Mouse (Mus musculus): ENCODE results near the gene Cstf2. TPM values are rescaled to one million over a fixed set of nuclear protein-coding genes. Genes with fewer than 3 reads are reported as not detected.

The Cstf2 gene
- 31.4 and 69.1 TPM in 2 replicates for polyA plus RNA-seq (2012)

DNA sequence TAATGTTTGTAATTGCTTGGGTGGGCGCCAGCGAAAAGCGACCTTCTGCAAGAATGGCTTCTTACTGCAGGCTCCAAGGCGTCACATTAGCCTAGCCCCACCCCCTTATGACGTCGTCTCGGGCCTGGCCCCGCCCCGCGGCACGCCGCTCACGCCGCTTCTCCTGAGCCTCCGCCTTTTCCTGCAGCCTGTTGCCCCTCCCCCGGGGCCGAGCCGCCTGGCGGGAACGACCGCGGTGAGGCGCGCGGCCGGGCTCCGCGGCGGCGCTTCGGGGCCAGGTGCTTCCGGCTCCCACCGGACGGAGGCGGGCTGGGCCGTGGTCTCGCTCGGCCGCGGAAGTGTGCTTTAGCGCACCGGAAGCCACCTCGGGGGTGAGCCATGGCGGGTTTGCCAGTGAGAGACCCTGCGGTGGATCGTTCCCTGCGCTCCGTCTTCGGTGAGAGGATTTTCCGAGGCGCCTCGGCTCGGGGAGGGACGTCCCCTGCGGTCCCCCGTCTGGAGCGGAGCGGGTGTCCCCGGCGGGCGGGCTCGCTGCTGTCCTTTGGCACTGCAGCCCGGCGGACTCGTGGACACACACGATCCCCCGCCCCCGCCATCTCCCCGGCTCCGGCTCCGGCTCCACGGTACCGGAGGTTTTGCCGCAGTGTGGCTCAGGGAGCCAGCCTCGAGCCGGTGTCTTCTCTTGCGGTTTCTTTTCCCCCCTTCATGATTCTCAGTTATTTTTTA, at the start of gene Cstf2:
Gene Cstf2 (plus strand): TSS at position 201 of the 726 bp plus-strand sequence.
- no peak for TF ChIP-seq GATA1 (IDR thresholded peaks at IDR 0.05; ENCODE audit: low read length)

DNA sequence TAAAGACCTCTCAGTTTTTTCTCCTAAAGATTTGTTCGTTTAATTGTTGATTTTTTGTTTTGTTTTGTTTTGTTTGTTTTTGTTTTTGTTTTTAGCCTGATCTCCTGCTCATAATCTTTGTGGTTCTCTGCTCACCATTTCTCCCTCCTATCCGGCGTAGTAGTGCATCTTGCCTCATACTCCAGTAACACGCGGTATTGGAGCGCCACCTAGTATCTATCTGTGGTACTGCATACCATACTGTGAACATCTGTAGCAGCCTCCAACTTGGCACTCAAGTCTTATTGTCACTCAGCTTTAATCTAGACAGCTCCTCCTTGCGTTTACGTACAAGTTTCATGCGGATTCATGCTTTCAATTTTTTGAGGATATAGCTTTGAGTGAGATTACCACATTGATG, 40.0 kb upstream of the Cstf2 start:
- no peak for TF ChIP-seq GATA1 (IDR thresholded peaks at IDR 0.05; ENCODE audit: low read length)

DNA sequence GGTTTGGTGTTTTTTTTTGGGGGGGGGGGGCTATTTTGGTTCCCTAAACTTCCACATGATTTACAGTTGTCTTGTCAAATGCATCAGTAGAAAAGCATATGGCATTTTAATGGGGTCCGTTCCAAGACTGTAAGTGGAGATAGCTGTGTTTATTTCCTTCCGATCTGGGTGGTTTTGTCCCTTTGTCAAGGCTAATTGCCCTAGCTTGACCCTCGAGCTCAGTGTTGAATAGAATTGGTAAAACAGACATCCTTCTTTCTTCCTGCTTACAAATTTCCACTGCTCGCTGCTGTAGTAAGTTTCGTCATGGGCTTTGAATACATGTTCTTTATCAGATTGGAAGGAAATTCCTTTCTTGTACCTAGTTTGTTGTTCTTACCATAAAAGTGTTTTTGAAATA, 38.3 kb upstream of the Cstf2 start:
- TF ChIP-seq GATA1 (IDR thresholded peaks at IDR 0.05; ENCODE audit: low read length) = no peak

DNA sequence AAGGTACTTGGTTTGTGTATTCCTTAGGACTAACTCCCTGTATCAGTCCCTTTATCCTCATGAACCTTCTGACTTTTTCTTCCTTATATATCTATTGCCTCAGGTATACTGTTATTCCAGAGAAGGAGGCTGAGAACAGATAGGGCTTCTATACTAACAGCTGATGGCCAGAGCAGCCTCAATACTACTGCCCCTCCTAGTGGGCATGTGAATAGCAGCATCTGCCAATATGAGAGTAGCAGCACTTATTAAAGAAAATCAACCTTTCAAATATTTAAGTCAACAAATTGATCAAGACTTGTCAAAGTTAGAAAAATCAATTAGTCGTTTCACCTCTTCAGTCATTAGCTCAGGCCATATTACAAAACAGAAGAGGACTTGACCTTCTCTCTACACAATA, 10.0 kb upstream of the Cstf2 start:
- TF ChIP-seq GATA1 (IDR thresholded peaks at IDR 0.05; ENCODE audit: low read length) = no peak

DNA sequence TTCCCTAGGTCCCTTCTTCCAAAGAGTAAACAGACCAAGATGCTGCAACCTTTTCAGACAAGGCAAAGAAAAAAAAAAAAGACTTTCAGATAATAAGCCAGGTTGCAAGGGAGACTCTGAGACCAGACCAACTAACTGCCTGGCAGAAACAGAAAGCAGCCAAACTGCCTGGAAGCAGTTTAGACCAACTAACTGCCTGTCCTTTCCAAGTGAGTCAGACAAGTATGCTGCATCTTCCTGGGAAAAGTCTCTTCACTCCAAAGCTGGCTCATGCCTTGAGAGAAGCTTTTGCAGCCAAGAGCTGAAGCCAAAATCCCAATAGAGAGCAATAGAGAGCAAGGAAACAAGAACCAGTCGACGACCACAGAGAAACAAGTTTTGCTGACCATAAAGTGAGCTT, 2.1 kb upstream of the Cstf2 start:
- TF ChIP-seq GATA1 (IDR thresholded peaks at IDR 0.05; ENCODE audit: low read length) = no peak

DNA sequence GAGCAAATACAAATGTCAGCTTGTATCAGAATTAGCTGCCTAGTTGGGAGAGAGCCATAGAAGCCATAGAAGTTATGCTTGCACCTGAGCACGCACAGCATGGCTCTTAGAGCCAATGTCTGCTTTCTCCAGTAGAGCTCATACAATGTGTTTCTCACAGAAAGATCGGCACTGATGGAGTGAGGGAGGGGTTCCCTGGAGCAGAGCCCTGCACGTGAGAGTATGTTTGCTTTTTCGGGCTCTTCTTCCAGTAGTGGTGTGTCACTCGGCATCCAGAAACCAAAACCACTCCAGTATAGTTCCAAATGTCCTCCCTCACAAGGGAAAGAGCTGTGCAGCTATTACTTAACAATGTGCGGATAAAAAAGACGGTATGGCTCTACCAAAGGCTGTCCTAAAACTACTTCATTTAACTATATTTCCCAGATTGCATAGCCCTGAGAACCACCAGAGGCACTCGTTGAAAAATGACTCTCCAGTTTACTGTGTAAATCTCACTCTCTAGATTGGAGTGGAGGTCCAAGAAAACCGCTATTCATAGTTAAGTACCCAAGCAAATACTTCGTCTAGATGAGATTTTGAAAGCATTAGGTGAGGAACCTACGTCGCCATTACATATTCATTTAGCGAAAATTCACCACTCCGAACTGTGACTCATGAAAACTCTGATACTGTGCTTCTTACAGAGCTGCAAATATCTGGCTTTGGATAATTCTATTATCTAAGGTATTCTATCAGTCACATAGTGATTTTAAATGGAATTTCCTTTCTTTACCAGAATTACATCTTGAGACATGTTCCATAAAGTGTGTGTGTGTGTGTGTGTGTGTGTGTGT, 729 bp upstream of the Cstf2 start:
- no peak for TF ChIP-seq GATA1 (IDR thresholded peaks at IDR 0.05; ENCODE audit: low read length)

DNA sequence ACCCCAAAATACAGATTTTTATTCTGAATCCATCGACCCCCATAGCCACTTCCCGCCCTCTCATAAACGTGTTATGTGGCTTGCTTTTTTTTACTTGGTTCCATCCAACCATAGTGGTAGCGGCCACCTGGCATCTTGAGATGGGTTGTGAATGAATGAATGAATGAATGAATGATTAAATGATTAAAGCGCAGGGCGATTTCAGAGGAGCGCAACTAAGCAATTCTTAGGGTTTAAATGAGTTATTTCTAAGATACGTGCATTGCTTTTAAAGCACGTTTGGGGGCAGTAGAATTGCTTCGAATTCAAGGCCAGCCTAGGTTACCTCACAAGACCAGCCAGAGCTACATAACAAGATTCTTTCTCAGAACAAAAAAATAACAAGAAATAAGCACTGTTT, 777 bp downstream of the Cstf2 start:
- no peak for TF ChIP-seq GATA1 (IDR thresholded peaks at IDR 0.05; ENCODE audit: low read length)

DNA sequence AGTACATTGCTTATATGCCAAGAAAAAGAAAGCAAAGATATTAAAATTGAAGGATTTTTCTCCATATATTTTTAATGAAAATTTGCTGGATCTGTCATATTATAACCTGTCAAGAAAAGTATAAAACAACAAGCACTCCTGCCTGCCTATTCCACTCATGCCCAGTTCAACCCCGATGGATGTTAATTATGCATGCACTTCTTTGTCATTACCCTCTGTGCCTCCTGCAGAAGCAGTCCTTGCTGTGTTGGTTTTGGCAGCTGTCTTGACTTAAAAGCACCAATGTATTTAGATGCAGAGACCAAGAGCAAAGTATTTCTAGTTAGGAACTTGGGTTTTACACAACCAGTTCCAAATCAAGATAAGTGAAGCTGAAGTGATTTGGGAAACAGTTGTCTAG, 26.5 kb downstream of the Cstf2 start:
- no peak for TF ChIP-seq GATA1 (IDR thresholded peaks at IDR 0.05; ENCODE audit: low read length)

DNA sequence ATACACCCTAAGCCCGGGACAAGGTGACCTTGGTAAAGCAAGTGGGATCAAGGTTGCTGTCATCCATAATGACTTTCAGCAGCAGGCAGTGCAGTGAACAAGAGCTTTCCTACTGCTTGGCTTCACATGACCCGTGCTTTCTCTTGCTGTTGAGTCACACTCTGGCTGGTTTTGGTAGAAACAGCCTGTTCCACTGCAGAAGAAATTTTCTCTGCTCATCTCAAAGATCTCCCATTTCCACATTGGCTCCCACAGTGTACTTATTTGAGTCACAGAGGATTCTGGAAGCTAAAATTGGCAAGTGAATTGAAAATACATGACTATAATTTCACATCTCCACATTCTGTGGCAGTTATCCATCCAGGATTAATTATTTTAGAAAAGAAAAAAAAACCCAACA, 43.7 kb downstream of the Cstf2 start:
- TF ChIP-seq GATA1 (IDR thresholded peaks at IDR 0.05; ENCODE audit: low read length) = no peak

DNA sequence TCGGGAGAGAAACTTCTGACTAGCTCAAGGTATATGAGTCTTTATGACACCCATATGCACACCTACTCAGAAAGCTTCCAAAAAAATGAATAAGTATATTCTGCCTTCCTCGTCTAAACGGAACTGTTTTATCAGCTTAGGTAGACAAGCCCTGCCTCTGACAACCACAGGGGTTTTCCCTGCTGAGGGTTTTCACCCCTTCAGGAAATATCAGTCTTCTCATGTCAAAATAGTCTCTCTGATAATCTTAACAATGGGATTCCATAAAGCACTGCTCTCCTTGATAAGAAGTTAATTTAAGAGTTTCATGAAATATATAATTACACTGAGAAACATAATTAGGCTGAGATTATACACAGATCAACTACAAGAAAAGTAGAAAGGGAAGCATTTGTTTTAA, 52.8 kb downstream of the Cstf2 start:
- TF ChIP-seq GATA1 (IDR thresholded peaks at IDR 0.05; ENCODE audit: low read length) = no peak

DNA sequence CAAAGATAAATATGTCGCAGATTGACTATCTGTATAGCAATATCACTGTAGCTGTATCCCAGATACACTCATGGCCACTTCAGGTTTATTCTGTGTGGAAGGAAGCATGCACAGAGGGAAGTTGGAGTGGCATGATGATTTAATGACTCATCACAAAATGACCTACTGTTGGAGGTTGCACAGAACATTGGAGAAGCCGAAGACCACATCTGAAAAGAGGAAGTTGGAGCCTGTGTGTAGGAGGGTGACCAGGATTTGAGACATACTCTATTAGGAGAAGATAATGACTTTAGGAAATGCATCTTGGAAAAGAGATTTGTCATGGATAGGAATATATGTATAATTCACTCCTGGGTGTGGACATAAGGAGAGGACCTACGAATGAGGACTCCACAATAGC, 57.4 kb downstream of the Cstf2 start:
- TF ChIP-seq GATA1 (IDR thresholded peaks at IDR 0.05; ENCODE audit: low read length) = no peak

DNA sequence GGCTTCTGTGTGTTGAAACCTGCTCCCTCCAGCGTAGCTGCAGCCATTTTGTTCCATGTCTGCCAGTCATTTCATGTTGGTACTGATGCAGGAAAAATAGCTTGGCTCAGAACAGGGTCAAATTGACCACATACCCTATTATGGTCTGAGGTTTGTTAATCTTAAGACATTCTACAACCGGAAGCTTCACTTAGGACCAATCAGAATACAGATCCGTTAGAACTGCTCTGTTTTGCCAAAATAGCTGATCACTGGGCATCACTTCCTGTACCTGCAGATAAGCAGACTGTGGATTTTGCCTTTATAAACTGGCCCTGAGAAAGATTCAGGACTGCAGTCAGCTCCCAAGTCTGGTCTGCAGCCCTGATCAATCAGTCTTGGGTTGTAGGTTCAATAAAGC, 69.6 kb downstream of the Cstf2 start:
- no peak for TF ChIP-seq GATA1 (IDR thresholded peaks at IDR 0.05; ENCODE audit: low read length)

DNA sequence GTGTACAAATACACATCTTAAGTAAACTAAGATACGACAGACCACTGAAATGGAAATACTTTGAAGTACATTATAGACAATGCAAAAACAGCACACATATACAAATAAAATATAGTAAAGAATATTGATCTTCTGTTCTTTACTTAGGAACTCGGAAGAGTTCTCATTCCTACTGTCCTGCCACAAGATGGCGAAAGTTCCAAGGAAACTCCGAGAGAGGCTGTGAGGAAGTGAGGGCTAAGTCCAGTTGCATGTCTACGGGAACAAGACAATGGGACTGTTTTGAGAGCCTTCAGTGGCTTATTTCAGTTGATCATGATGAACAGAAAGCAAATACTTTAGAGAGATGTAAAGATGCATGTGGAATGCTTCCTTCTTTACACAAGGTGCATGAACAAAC, 73.3 kb downstream of the Cstf2 start:
- TF ChIP-seq GATA1 (IDR thresholded peaks at IDR 0.05; ENCODE audit: low read length) = no peak

DNA sequence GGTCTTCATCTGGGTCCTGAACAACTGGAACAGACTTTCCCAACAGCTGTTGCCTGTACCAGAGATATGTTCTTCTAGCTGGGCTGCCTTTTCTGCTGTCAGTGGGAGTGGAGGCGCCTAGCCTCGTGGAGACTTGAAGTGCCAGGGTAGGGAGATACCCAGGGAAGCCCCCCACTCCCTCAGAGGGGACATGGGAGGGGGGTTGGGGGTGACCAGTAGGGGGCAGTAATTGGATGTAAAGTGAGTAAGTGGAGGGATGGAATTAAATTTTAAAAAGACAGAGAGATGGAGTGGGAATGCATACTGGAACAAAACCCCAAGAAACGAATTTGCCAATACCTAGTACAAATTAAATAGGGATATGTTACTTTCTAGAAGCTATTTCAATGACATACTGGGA, 74.8 kb downstream of the Cstf2 start:
- TF ChIP-seq GATA1 (IDR thresholded peaks at IDR 0.05; ENCODE audit: low read length) = no peak

Other genes with a start within 250 kb of the Cstf2 start
- gene Tnmd, start 208.2 kb upstream of the Cstf2 start, polyA plus RNA-seq (2012) = not detected in 2 replicates
- not detected in 2 replicates for gene Tspan6, start 160.8 kb upstream of the Cstf2 start, polyA plus RNA-seq (2012)
- gene Srpx2, start 150.8 kb upstream of the Cstf2 start, polyA plus RNA-seq (2012) = not detected in 2 replicates
- gene Sytl4, start 77.4 kb upstream of the Cstf2 start, polyA plus RNA-seq (2012) = not detected in 2 replicates
- not detected in 2 replicates for gene Xkrx, start 102.9 kb downstream of the Cstf2 start, polyA plus RNA-seq (2012)
- not detected in 2 replicates for gene Arl13a, start 128.3 kb downstream of the Cstf2 start, polyA plus RNA-seq (2012)
- gene Nox1, start 162.8 kb downstream of the Cstf2 start, polyA plus RNA-seq (2012) = not detected in 2 replicates
- gene Trmt2b, start 217.8 kb downstream of the Cstf2 start, polyA plus RNA-seq (2012) = 0.56 and 0.90 TPM in 2 replicates
- not detected in 2 replicates for gene Tmem35a, start 236.0 kb downstream of the Cstf2 start, polyA plus RNA-seq (2012)
- 0.43 and 0.94 TPM in 2 replicates for gene Cenpi, start 248.9 kb downstream of the Cstf2 start, polyA plus RNA-seq (2012)